Mouse (Mus musculus): ENCODE results near the gene Cdc14a. TPM values are rescaled to one million over a fixed set of nuclear protein-coding genes. Genes with fewer than 3 reads are reported as not detected.

The Cdc14a gene
- polyA plus RNA-seq, 1 experiment from 2014 or later, result 2.0 TPM

GRCm38 (mm10) chr3:116440066-116440997 is 16.5 kb upstream of the Cdc14a start:
- Histone ChIP-seq H3K27ac (ENCODE audit: low read length) (no peak overlapping the region), H3K36me3 (ENCODE audit: control insufficient read depth, insufficient read depth) (no peaks in the 10 kb centered on the region), H3K9me3 (replicated peaks; ENCODE audit: control insufficient read depth, low read length) (no peaks in the 10 kb centered on the region), H3K4me1 (ENCODE audit: control insufficient read depth, low read depth, low read length) (no peaks in the 10 kb centered on the region), H3K27me3 (ENCODE audit: control insufficient read depth, insufficient read depth, low read depth, low read length) (no peaks in the 10 kb centered on the region), H3K9ac (ENCODE audit: low read depth, low read length) (no peak overlapping the region), H3K4me2 (ENCODE audit: low read depth, low read length) (no peak overlapping the region), H3K4me3 (ENCODE audit: low read depth, low read length) (no peak overlapping the region)
- ATAC-seq (ENCODE audit: low read depth), result no peak
- 24% methylated on average over 8 of the region's 8 CpGs for WGBS (ENCODE audit: insufficient replicate concordance)

- Histone ChIP-seq H3K27ac (ENCODE audit: low read length) (no peak overlapping the region), H3K4me3 (ENCODE audit: low read depth, low read length) (no peak overlapping the region), H3K36me3 (ENCODE audit: control insufficient read depth, insufficient read depth) (no peaks in the 10 kb centered on the region), H3K4me1 (ENCODE audit: control insufficient read depth, low read depth, low read length) (no peaks in the 10 kb centered on the region; the same call in 1 of the 2 replicates), H3K4me2 (ENCODE audit: low read depth, low read length) (peak overlapping the region; percentile 8; the same call in 1 of the 2 replicates), H3K9ac (ENCODE audit: low read depth, low read length) (no peak overlapping the region), H3K9me3 (replicated peaks; ENCODE audit: control insufficient read depth, low read length) (no peaks in the 10 kb centered on the region), H3K27me3 (ENCODE audit: control insufficient read depth, insufficient read depth, low read depth, low read length) (no peaks in the 10 kb centered on the region)
- 50% methylated on average over 9 of the region's 9 CpGs for WGBS (ENCODE audit: insufficient replicate concordance)
- no peak for ATAC-seq (ENCODE audit: low read depth)
Measured at GRCm38 (mm10) chr3:116436811-116437601, 13.2 kb upstream of the Cdc14a start.

DNA sequence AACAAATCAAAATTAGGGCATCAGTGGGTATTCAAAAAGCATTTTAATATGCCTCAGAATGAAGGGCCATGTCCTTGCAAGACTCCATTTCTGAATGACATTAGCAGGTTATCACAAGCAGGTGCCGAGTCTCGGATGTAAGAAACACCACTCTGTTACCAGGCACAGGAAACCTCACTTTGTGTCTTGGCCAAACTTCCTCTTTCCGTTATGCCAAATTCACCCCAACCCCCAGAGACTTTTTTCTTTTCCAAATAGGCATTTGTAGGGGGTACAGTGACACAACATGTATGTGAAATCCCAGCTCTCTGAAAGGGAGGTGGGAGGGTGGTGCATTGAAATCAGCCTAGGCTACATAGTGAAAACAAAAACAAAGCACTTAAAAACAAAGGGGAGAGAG is 12.3 kb upstream of the Cdc14a start:
- Histone ChIP-seq H3K4me2 (ENCODE audit: low read depth, low read length) (no peak overlapping the region), H3K4me1 (ENCODE audit: control insufficient read depth, low read depth, low read length) (no peaks in the 10 kb centered on the region; the same call in 1 of the 2 replicates), H3K9me3 (replicated peaks; ENCODE audit: control insufficient read depth, low read length) (no peaks in the 10 kb centered on the region), H3K27ac (ENCODE audit: low read length) (no peak overlapping the region), H3K9ac (ENCODE audit: low read depth, low read length) (no peak overlapping the region), H3K4me3 (ENCODE audit: low read depth, low read length) (no peak overlapping the region), H3K36me3 (ENCODE audit: control insufficient read depth, insufficient read depth) (no peaks in the 10 kb centered on the region), H3K27me3 (ENCODE audit: control insufficient read depth, insufficient read depth, low read depth, low read length) (no peaks in the 10 kb centered on the region)
- ATAC-seq (ENCODE audit: low read depth), result no peak
- 23% methylated on average over 3 of the region's 3 CpGs for WGBS (ENCODE audit: insufficient replicate concordance)

- H3K27me3 ChIP-seq (ENCODE audit: control insufficient read depth, insufficient read depth, low read depth, low read length), result no peaks in the 10 kb centered on the region
- H3K9ac ChIP-seq (ENCODE audit: low read depth, low read length), result no peak overlapping the region
- H3K36me3 ChIP-seq (ENCODE audit: control insufficient read depth, insufficient read depth), result no peaks in the 10 kb centered on the region
- no peak overlapping the region for H3K27ac ChIP-seq (ENCODE audit: low read length)
- H3K4me3 ChIP-seq (ENCODE audit: low read depth, low read length), result no peak overlapping the region
- WGBS (ENCODE audit: insufficient replicate concordance), result 19% methylated on average over 3 of the region's 3 CpGs
- no peaks in the 10 kb centered on the region; the same call in 1 of the 2 replicates for H3K4me1 ChIP-seq (ENCODE audit: control insufficient read depth, low read depth, low read length)
- ATAC-seq (ENCODE audit: low read depth), result 0 out of 2 replicates have a peak, but pooled peaks have one; percentile 13
- no peaks in the 10 kb centered on the region for H3K9me3 ChIP-seq (replicated peaks; ENCODE audit: control insufficient read depth, low read length)
- no peak overlapping the region for H3K4me2 ChIP-seq (ENCODE audit: low read depth, low read length)
Measured at GRCm38 (mm10) chr3:116434757-116435156, 10.9 kb upstream of the Cdc14a start.

GRCm38 (mm10) chr3:116425901-116426300 is 2.1 kb upstream of the Cdc14a start:
- Histone ChIP-seq H3K27ac (ENCODE audit: low read length) (no peak overlapping the region), H3K4me3 (ENCODE audit: low read depth, low read length) (no peak overlapping the region), H3K9ac (ENCODE audit: low read depth, low read length) (no peak overlapping the region), H3K9me3 (replicated peaks; ENCODE audit: control insufficient read depth, low read length) (no peaks in the 10 kb centered on the region), H3K4me1 (ENCODE audit: control insufficient read depth, low read depth, low read length) (peaks cover 14% of the 10 kb centered on the region), H3K27me3 (ENCODE audit: control insufficient read depth, insufficient read depth, low read depth, low read length) (no peaks in the 10 kb centered on the region), H3K36me3 (ENCODE audit: control insufficient read depth, insufficient read depth) (no peaks in the 10 kb centered on the region), H3K4me2 (ENCODE audit: low read depth, low read length) (no peak overlapping the region)
- no peak for ATAC-seq (ENCODE audit: low read depth)
- WGBS (ENCODE audit: insufficient replicate concordance), result 82% methylated on average over 6 of the region's 6 CpGs

DNA sequence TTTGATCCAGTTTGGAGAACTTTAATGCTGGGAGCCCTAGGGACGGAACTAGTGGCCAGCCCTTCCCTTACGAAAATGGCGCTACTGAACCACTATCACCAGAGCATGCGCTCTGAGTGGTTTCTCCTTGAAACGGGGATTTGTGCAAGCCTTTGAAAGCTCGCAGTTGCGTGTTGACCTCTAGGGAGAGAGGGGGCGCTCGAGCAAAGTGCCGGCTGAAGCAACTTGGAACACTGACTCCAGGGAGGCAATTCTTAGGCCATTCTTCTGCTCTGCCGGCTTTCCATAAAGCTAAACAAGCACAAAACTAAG is 1.1 kb upstream of the Cdc14a start:
- WGBS (ENCODE audit: insufficient replicate concordance), result under 1% methylated on average over 11 of the region's 11 CpGs
- H3K9ac ChIP-seq (ENCODE audit: low read depth, low read length), result peak overlapping the region; percentile 84

DNA sequence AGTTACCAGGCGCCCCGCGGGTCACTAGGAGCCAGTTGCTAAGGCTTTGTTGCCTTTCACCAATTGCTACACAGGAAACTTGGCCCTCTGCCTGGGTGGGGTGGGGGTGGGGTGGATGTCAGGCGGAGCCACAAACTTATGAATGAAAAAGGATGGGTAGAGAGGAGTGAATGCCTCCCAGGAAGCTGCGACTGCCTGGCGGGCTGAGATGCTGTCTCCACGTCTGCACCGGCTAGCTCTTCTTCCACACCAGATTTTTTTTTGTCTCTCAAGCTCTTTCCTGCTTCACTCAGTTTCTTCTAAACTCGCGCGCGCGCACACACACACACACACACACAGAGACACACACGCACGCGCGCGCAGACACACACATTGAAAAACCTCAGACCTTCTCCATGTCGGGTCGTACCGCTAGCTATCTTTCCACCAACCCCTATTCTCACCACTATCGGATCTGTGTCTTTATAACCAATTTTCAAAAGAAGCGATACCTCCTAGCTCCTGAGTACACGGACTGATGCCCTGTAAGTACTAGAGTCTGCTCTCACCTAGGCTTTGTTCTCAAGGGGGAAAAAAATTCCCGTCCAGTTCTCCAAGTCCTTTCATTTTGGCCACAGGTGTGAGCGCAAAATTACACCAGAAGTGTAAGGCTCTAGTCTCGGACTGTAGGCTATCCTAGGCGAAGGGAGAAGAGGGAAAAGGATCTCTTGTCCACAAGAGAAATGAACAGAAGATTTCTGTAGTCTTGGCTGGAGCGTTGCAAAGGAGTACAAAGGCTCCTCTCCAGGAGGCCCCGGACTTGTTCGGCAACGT is 534 bp upstream of the Cdc14a start:
- peak; percentile 3 for ATAC-seq (ENCODE audit: low read depth)
- no peaks in the 10 kb centered on the region for H3K27me3 ChIP-seq (ENCODE audit: control insufficient read depth, insufficient read depth, low read depth, low read length)
- peak overlapping the region; percentile 85 for H3K4me2 ChIP-seq (ENCODE audit: low read depth, low read length)
- H3K9ac ChIP-seq (ENCODE audit: low read depth, low read length), result peak overlapping the region; percentile 84
- H3K36me3 ChIP-seq (ENCODE audit: control insufficient read depth, insufficient read depth), result no peaks in the 10 kb centered on the region
- peaks cover 14% of the 10 kb centered on the region for H3K4me1 ChIP-seq (ENCODE audit: control insufficient read depth, low read depth, low read length)
- H3K9me3 ChIP-seq (replicated peaks; ENCODE audit: control insufficient read depth, low read length), result no peaks in the 10 kb centered on the region
- peak overlapping the region; percentile 88 for H3K27ac ChIP-seq (ENCODE audit: low read length)
- peak overlapping the region; percentile 84 for H3K4me3 ChIP-seq (ENCODE audit: low read depth, low read length)
- WGBS (ENCODE audit: insufficient replicate concordance), result under 1% methylated on average over 32 of the region's 32 CpGs

More for the DNA sequence above, 1.1 kb upstream of the Cdc14a start:
- Histone ChIP-seq H3K36me3 (ENCODE audit: control insufficient read depth, insufficient read depth) (no peaks in the 10 kb centered on the region), H3K9me3 (replicated peaks; ENCODE audit: control insufficient read depth, low read length) (no peaks in the 10 kb centered on the region), H3K4me3 (ENCODE audit: low read depth, low read length) (peak overlapping the region; percentile 84), H3K27me3 (ENCODE audit: control insufficient read depth, insufficient read depth, low read depth, low read length) (no peaks in the 10 kb centered on the region), H3K27ac (ENCODE audit: low read length) (peak overlapping the region; percentile 88), H3K4me1 (ENCODE audit: control insufficient read depth, low read depth, low read length) (peaks cover 14% of the 10 kb centered on the region), H3K4me2 (ENCODE audit: low read depth, low read length) (peak overlapping the region; percentile 85)
- peak; percentile 66 for ATAC-seq (ENCODE audit: low read depth)

GRCm38 (mm10) chr3:116422795-116423352 is 958 bp downstream of the Cdc14a start:
- peaks cover 14% of the 10 kb centered on the region for H3K4me1 ChIP-seq (ENCODE audit: control insufficient read depth, low read depth, low read length)
- 0% methylated on average over 23 of the region's 23 CpGs for WGBS (ENCODE audit: insufficient replicate concordance)
- peak overlapping the region; percentile 84 for H3K4me3 ChIP-seq (ENCODE audit: low read depth, low read length)
- peak overlapping the region; percentile 84 for H3K9ac ChIP-seq (ENCODE audit: low read depth, low read length)
- peak overlapping the region; percentile 88; the same call in 1 of the 2 replicates for H3K27ac ChIP-seq (ENCODE audit: low read length)
- no peak for ATAC-seq (ENCODE audit: low read depth)
- peak overlapping the region; percentile 85 for H3K4me2 ChIP-seq (ENCODE audit: low read depth, low read length)
- no peaks in the 10 kb centered on the region for H3K36me3 ChIP-seq (ENCODE audit: control insufficient read depth, insufficient read depth)
- no peaks in the 10 kb centered on the region for H3K27me3 ChIP-seq (ENCODE audit: control insufficient read depth, insufficient read depth, low read depth, low read length)
- H3K9me3 ChIP-seq (replicated peaks; ENCODE audit: control insufficient read depth, low read length), result no peaks in the 10 kb centered on the region

All from liver, embryonic 16.5 days (tissue).